Mouse (Mus musculus) spleen, adult 18-20 months (tissue): ENCODE measurements at regions not wholly inside any gene's neighbourhood (a gene's known extent, or its start where the extent isn't known, plus 50 kb on each side); places are given as distances from the start of the nearest gene placed in this dataset.

ENCODE experiments used
- DNase-seq, 2 experiments: peaks; one replicate each; pipeline ENCODE4 v3.0.0; 2022; ENCODE audit warnings: mixed read lengths in 2 of 2

- no peak for DNase-seq
Measured at GRCm38 (mm10) chr2:61453490-61454281, 124.7 kb upstream of the Tank start.

GRCm38 (mm10) chr2:61452581-61452980 is 125.8 kb upstream of the Tank start:
- DNase-seq: no peak

GRCm38 (mm10) chr2:61450731-61451130 is 127.7 kb upstream of the Tank start:
- no peak for DNase-seq

DNA sequence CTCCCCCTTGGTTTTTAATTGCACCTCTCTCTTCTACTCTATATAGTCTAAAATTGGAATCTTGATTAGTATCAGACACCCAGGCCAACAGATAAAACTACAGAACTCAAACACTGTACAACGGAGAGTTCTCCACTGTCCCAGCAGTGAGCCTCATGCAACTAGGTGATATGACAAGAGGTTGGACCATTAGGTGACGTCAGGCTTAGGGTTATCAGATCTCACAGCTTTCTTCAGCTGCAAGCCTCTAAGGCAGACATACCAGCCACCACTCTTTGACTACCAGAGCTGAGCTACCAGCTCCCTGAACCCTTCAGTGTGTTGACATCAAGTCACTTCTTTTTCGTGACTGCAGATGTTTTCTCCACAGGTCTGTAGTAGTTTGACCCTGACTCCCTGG is 141.8 kb upstream of the Tank start:
- DNase-seq: no peak

GRCm38 (mm10) chr2:61407881-61408280 is 170.5 kb upstream of the Tank start:
- DNase-seq: no peak

- no peak for DNase-seq
Measured at GRCm38 (mm10) chr2:61406104-61406751, 172.2 kb upstream of the Tank start.

- no peak for DNase-seq
Measured at GRCm38 (mm10) chr2:61405261-61405660, 173.1 kb upstream of the Tank start.

GRCm38 (mm10) chr2:61402588-61403487 is 175.5 kb upstream of the Tank start:
- DNase-seq: no peak

GRCm38 (mm10) chr2:61401636-61402587 is 176.5 kb upstream of the Tank start:
- peak in 1 of 2 experiments; percentile 39 for DNase-seq

GRCm38 (mm10) chr2:61398633-61399032 is 179.8 kb upstream of the Tank start:
- no peak for DNase-seq

GRCm38 (mm10) chr2:61389622-61390021 is 188.8 kb upstream of the Tank start:
- DNase-seq: no peak

GRCm38 (mm10) chr2:61389207-61389606 is 189.2 kb upstream of the Tank start:
- DNase-seq: no peak

- no peak for DNase-seq
Measured at GRCm38 (mm10) chr2:61387561-61387960, 190.8 kb upstream of the Tank start.

- no peak for DNase-seq
Measured at GRCm38 (mm10) chr2:61386966-61387365, 191.4 kb upstream of the Tank start.

DNA sequence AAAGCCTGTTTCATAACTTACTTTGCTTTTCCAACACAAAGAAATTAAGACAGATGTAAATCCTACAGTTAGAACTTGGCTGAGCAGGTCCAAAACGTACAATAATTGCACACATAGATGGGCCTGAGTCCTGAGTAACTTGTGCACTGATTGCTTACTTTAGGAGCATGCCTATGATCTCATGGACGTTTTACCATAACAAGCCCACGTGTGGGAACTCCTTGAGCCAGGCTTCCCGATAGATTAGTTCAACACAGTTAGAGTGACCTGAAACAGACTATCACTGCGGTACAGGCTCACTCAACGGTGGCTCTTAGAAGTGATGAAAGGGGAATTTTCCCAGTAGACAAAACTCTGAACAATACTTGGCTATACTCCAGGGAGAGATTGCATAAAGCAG is 193.9 kb upstream of the Tank start:
- DNase-seq: no peak

DNA sequence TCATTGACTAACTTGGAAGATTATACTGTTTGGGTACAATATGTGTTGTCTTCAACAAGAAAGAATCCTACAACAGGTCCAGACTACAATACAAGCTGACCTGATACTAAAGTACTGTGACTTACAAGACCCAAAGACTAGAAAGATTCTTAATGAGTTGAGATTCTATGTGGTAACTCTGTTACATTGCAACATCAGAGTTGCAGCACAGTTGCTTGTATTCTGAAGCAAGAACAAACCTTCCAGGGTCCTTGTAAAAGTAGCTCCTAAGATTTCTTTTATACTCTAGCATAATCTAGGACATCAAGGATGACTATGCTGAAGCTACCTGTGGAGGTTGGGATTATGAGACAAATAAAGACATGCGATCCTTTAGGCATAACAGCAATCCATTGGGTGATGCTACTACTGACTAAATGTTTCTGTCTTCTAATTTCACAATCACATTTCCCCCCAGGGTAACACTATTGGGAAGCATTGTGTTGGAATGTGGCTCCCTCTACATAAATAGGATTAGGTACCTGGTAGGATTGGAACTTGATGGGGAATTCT is 194.6 kb upstream of the Tank start:
- no peak for DNase-seq

DNA sequence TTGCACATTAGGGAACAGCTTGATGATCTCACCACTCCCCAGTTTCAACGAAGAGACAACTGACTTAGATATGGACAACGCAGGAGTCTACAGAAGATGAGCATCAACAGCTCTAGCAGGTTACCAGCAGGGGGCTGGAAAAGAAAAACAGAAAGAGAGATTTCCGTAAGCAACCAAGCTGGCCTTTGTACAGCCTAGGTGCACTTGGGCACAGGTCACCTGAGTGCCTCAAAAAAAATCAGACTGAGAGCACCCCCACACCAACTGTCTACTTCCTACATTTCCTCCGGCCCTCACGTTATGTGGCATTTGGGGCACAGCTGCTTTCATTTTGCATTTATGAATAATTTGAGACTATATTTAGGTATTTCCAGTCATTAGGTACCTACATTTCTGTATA is 199.3 kb upstream of the Tank start:
- no peak for DNase-seq

- DNase-seq: no peak
Measured at GRCm38 (mm10) chr2:61378297-61378696, 200.1 kb upstream of the Tank start.

DNA sequence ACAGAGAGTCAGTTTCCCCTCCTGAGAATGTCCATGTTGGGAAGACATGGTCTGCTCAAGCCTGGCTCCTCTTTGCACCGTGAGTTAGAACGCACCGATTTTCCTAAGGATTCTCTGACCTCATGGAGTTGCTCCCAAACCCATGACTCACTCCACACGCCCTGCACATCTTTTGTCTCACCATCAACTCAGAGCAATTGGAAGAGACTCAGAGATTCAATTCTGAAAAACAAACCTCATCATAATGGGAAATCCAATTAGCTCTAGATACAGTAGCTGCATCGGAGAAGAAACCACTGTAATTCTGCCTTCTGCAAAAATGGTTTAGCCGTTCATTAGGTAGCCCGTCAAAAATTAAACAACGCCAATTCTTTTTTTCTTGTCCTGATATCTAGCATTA is 200.6 kb upstream of the Tank start:
- DNase-seq: no peak

DNA sequence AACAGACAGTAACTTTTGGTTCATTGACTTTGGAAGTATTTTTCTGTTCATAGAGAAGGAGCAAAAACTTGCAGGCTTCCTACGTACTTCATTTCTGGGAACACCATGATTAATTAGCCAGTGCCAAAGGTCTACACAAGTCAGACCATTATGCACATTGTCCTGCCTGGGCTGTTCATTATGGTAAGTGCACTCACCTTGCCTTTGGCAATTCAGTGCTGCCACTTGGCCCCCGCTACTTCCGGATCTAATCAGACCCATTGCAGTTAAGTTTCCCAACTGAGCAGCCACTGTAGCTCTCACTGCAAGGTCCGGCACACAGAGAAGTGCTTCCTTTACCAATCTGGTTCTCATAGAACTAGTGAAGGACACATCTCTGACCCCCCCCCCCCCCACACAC is 215.8 kb upstream of the Tank start:
- DNase-seq: no peak

GRCm38 (mm10) chr2:61361394-61361793 is 217.0 kb upstream of the Tank start:
- no peak for DNase-seq

DNA sequence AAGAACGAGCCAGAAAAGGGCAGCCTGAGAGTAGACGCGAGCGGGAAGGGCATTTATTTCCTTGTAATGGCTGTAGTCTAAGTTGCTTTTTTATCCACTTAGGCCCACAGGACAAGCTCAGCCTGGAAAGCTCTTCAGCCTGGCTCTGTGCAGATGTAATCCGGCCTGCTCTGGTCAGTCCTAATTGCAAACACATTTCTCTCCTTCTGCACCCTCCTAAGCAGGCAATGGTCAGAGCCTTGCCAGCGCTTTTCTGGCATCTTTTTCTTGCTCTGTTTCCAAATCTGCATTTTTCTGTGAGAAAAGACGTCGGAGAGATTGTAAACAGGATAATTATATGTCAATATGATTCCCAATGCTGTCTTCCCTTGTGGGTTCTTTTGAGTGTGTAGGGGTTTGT is 224.3 kb upstream of the Tank start:
- DNase-seq: no peak
